Mouse (Mus musculus): ENCODE measurements around the gene Psmf1.

GRCm38 (mm10) chr2:151756277-151757061 lies 12.5 kb upstream of the Psmf1 start:
- TF ChIP-seq CTCF (IDR thresholded peaks at IDR 0.05; ENCODE audit: borderline replicate concordance, insufficient read depth, low read depth, low read length) = no peak
- no peak for TF ChIP-seq POLR2A (IDR thresholded peaks at IDR 0.05; ENCODE audit: borderline replicate concordance, insufficient read depth, low read length)
